Mouse (Mus musculus) heart, embryonic 16.5 days (tissue): ENCODE measurements at regions not wholly inside any gene's neighbourhood (a gene's known extent, or its start where the extent isn't known, plus 50 kb on each side); places are given as distances from the start of the nearest gene placed in this dataset.

Experiments
- ATAC-seq: fragments of 200-750 bp; cut with Nextera tagmentation; replicated peaks from 2 replicates; pipeline ENCODE4 v1.8.0; 2017; ENCODE audit warnings: moderate number of reproducible peaks; ENCODE audit not compliant: insufficient read depth, low FRiP score; ENCODE audit errors: extremely low read depth
- H3K27ac ChIP-seq: fragments of 300-500 bp; sonication (generic); 2 replicates; pipeline ENCODE4 v1.5.1; 2014; ENCODE audit warnings: mild to moderate bottlenecking, low read length, control low read depth, moderate library complexity
- H3K27me3 ChIP-seq: fragments of 300-500 bp; sonication (generic); 2 replicates; pipeline ENCODE4 v1.6.1; 2014; ENCODE audit warnings: low read length, mixed read lengths; ENCODE audit not compliant: control insufficient read depth, insufficient read depth
- H3K36me3 ChIP-seq: fragments of 300-500 bp; sonication (generic); 2 replicates; pipeline ENCODE4 v1.6.1; 2014; ENCODE audit not compliant: control insufficient read depth, insufficient read depth
- H3K4me1 ChIP-seq: fragments of 300-500 bp; sonication (generic); 2 replicates; pipeline ENCODE4 v1.6.1; 2014; ENCODE audit warnings: low read length, mixed read lengths; ENCODE audit not compliant: control insufficient read depth, insufficient read depth
- H3K4me2 ChIP-seq: fragments of 300-500 bp; sonication (generic); 2 replicates; pipeline ENCODE4 v1.6.1; 2014; ENCODE audit warnings: low read depth, mild to moderate bottlenecking, control low read depth, low read length
- H3K4me3 ChIP-seq: fragments of 300-500 bp; sonication (generic); 2 replicates; pipeline ENCODE4 v1.5.1; 2014; ENCODE audit warnings: mild to moderate bottlenecking, control low read depth, low read length
- H3K9ac ChIP-seq: fragments of 300-500 bp; sonication (generic); 2 replicates; pipeline ENCODE4 v1.6.1; 2014; ENCODE audit warnings: low read length, control low read depth
- H3K9me3 ChIP-seq: fragments of 300-500 bp; sonication (generic); replicated peaks from 2 replicates; pipeline ENCODE4 v1.6.1; 2016; ENCODE audit warnings: low read length; ENCODE audit not compliant: control insufficient read depth
- WGBS: fragments of 180-500 bp; shearing (Covaris S2); extraction: QIAGEN DNeasy Blood & Tissue Kit; methylation state at CpG from one replicate; pipeline ENCODE4 v1.1.7; 2014; 5-methylcytosine and 5-hydroxymethylcytosine counted together

- ATAC-seq: no peak
- H3K36me3 ChIP-seq: no peaks in the 10 kb centered on the region
- no peak overlapping the region for H3K27ac ChIP-seq
- H3K4me1 ChIP-seq: peaks cover 12% of the 10 kb centered on the region
- H3K9ac ChIP-seq: no peak overlapping the region
- 83% methylated on average over 6 of the region's 6 CpGs for WGBS
- H3K27me3 ChIP-seq: no peaks in the 10 kb centered on the region
- no peaks in the 10 kb centered on the region for H3K9me3 ChIP-seq
- no peak overlapping the region for H3K4me2 ChIP-seq
- H3K4me3 ChIP-seq: no peak overlapping the region
These were observed 417.1 kb downstream of the Meis1 start for GRCm38 (mm10) chr11:18601568-18602182.

- Histone ChIP-seq H3K4me1 (peaks cover 16% of the 10 kb centered on the region), H3K36me3 (no peaks in the 10 kb centered on the region), H3K27me3 (no peaks in the 10 kb centered on the region), H3K4me3 (no peak overlapping the region), H3K4me2 (no peak overlapping the region), H3K9me3 (no peaks in the 10 kb centered on the region), H3K9ac (no peak overlapping the region), H3K27ac (no peak overlapping the region)
- 36% methylated on average over 3 of the region's 3 CpGs for WGBS
- no peak for ATAC-seq
These were observed 420.4 kb downstream of the Meis1 start for GRCm38 (mm10) chr11:18598349-18598748.

- no peak overlapping the region for H3K4me3 ChIP-seq
- H3K4me1 ChIP-seq: peaks cover 16% of the 10 kb centered on the region
- ATAC-seq: peak; percentile 79
- H3K9ac ChIP-seq: no peak overlapping the region
- H3K9me3 ChIP-seq: no peaks in the 10 kb centered on the region
- H3K36me3 ChIP-seq: no peaks in the 10 kb centered on the region
- 23% methylated on average over 4 of the region's 4 CpGs for WGBS
- no peak overlapping the region for H3K4me2 ChIP-seq
- H3K27ac ChIP-seq: no peak overlapping the region
- no peaks in the 10 kb centered on the region for H3K27me3 ChIP-seq
These were observed 421.8 kb downstream of the Meis1 start for GRCm38 (mm10) chr11:18596996-18597395.

GRCm38 (mm10) chr11:18590487-18590886 is 428.3 kb downstream of the Meis1 start:
- Histone ChIP-seq H3K4me2 (no peak overlapping the region), H3K36me3 (no peaks in the 10 kb centered on the region), H3K27me3 (no peaks in the 10 kb centered on the region), H3K4me1 (no peaks in the 10 kb centered on the region), H3K27ac (no peak overlapping the region), H3K4me3 (no peak overlapping the region), H3K9me3 (no peaks in the 10 kb centered on the region), H3K9ac (no peak overlapping the region)
- ATAC-seq: no peak
- 76% methylated on average over 1 of the region's 1 CpGs for WGBS

- peaks cover 9% of the 10 kb centered on the region for H3K4me1 ChIP-seq
These were observed 432.3 kb downstream of the Meis1 start for GRCm38 (mm10) chr11:18586468-18586867.

GRCm38 (mm10) chr11:18585031-18585430 is 433.8 kb downstream of the Meis1 start:
- ATAC-seq: no peak
- 72% methylated on average over 8 of the region's 8 CpGs for WGBS
- H3K9me3 ChIP-seq: no peaks in the 10 kb centered on the region

More at GRCm38 (mm10) chr11:18586468-18586867, 432.3 kb downstream of the Meis1 start:
- Histone ChIP-seq H3K27ac (no peak overlapping the region), H3K36me3 (no peaks in the 10 kb centered on the region), H3K4me3 (no peak overlapping the region), H3K27me3 (no peaks in the 10 kb centered on the region), H3K9me3 (no peaks in the 10 kb centered on the region), H3K9ac (no peak overlapping the region), H3K4me2 (no peak overlapping the region)
- no peak for ATAC-seq
- WGBS: 44% methylated on average over 3 of the region's 3 CpGs

GRCm38 (mm10) chr11:18582781-18583161 is 436.0 kb downstream of the Meis1 start:
- H3K27ac ChIP-seq: no peak overlapping the region
- H3K4me2 ChIP-seq: no peak overlapping the region
- no peak overlapping the region for H3K4me3 ChIP-seq
- peaks cover 16% of the 10 kb centered on the region for H3K4me1 ChIP-seq
- H3K9me3 ChIP-seq: no peaks in the 10 kb centered on the region
- H3K9ac ChIP-seq: no peak overlapping the region
- no peaks in the 10 kb centered on the region for H3K36me3 ChIP-seq
- H3K27me3 ChIP-seq: no peaks in the 10 kb centered on the region
- 79% methylated on average over 1 of the region's 1 CpGs for WGBS
- no peak for ATAC-seq

More at GRCm38 (mm10) chr11:18585031-18585430, 433.8 kb downstream of the Meis1 start:
- Histone ChIP-seq H3K27ac (no peak overlapping the region), H3K4me3 (no peak overlapping the region), H3K4me2 (no peak overlapping the region), H3K9ac (no peak overlapping the region), H3K36me3 (no peaks in the 10 kb centered on the region), H3K27me3 (no peaks in the 10 kb centered on the region), H3K4me1 (peaks cover 16% of the 10 kb centered on the region)

GRCm38 (mm10) chr11:18581997-18582780 is 436.6 kb downstream of the Meis1 start:
- Histone ChIP-seq H3K4me1 (peaks cover 16% of the 10 kb centered on the region), H3K4me3 (no peak overlapping the region), H3K9ac (no peak overlapping the region), H3K27me3 (no peaks in the 10 kb centered on the region), H3K36me3 (no peaks in the 10 kb centered on the region), H3K27ac (no peak overlapping the region; the same call in 1 of the 2 replicates), H3K4me2 (no peak overlapping the region), H3K9me3 (no peaks in the 10 kb centered on the region)
- peak; percentile 69 for ATAC-seq
- WGBS: 26% methylated on average over 2 of the region's 2 CpGs

GRCm38 (mm10) chr11:18581078-18581800 is 437.5 kb downstream of the Meis1 start:
- Histone ChIP-seq H3K4me3 (no peak overlapping the region), H3K9me3 (no peaks in the 10 kb centered on the region), H3K36me3 (no peaks in the 10 kb centered on the region), H3K27ac (peak overlapping the region; percentile 58), H3K4me2 (no peak overlapping the region), H3K4me1 (peaks cover 16% of the 10 kb centered on the region), H3K27me3 (no peaks in the 10 kb centered on the region), H3K9ac (no peak overlapping the region)
- WGBS: 50% methylated on average over 8 of the region's 8 CpGs
- ATAC-seq: peak; percentile 37
